14 mouse cellular contexts compared by ENCODE assay signal in genomic region chr15:5127487-5127886, GRCm38 (mm10).
"Had no signal": no experiment of that assay in that cellular context is flagged by ENCODE, and none has a peak within 500 bp of the region (broad histone marks: within the 10 kb centered on the region; RNA-seq: fewer than 3 reads in every experiment).

No protein-coding gene starts in this region.

- H3K9me3 ChIP-seq: kidney, embryonic 15.5 days; limb, embryonic 12.5 days; midbrain, embryonic 13.5 days; neural tube, embryonic 15.5 days had no signal

- H3K9ac ChIP-seq: kidney, embryonic 15.5 days; limb, embryonic 12.5 days; lung, embryonic 14.5 days; midbrain, embryonic 13.5 days; neural tube, embryonic 15.5 days had no signal

- H3K27me3 ChIP-seq: kidney, embryonic 15.5 days; limb, embryonic 12.5 days; midbrain, embryonic 13.5 days; neural tube, embryonic 15.5 days had no signal

- ATAC-seq: intestine, embryonic 16.5 days; midbrain, embryonic 13.5 days had no signal

- H3K4me2 ChIP-seq: kidney, embryonic 15.5 days; limb, embryonic 12.5 days; lung, embryonic 14.5 days; midbrain, embryonic 13.5 days; neural tube, embryonic 15.5 days had no signal

- H3K4me3 ChIP-seq: kidney, embryonic 15.5 days; left cerebral cortex, adult 2 months; limb, embryonic 12.5 days; midbrain, embryonic 13.5 days; myocyte; neural tube, embryonic 15.5 days had no signal

- DNase-seq: kidney, adult 2 months; kidney, postnatal 25 days; lung, embryonic 14.5 days; lung, postnatal 10 days; lung, postnatal 4 days; thymus, adult 18-20 months; thymus, postnatal 14 days had no signal

- H3K27ac ChIP-seq: kidney, embryonic 15.5 days; left cerebral cortex, adult 2 months; limb, embryonic 12.5 days; midbrain, embryonic 13.5 days; neural tube, embryonic 15.5 days had no signal

- H3K4me1 ChIP-seq: limb, embryonic 12.5 days; midbrain, embryonic 13.5 days; neural tube, embryonic 15.5 days had no signal
